Mouse (Mus musculus): ENCODE measurements at regions not wholly inside any gene's neighbourhood (a gene's known extent, or its start where the extent isn't known, plus 50 kb on each side); places are given as distances from the start of the nearest gene placed in this dataset.
A peak's percentile ranks its signal among the peaks of the same experiment; 100 is the strongest.

DNA sequence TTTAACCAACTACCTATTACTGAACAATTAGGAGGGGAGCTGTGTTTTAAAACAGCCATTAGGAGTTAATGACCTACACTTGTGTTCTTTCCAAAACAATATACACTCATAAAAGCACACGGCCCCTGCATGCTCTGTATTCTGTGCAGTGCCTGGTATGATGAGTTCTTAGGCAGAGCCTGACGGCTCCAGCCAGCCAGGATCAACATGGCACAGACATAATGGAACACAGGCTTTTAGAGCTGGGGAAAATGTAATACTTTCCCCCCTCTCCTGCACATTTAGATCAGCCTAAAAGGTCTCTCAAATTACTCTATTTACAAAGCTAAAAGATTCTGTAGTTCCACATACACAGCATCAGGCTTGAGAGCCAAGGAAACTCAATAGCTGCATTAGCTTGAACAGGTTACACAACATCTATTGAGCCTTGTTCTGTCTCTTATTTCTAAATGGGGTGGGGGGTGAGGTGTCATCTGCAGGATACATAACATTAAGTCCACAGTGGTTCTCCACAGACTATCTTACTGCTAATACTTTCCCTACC is 250.1 kb downstream of the Dcdc2c start:
- intact Hi-C loops (cut with DNase I): no loop called here
- DNase-seq: no peak
- H3K27ac ChIP-seq: no peak overlapping the region
- no peak for TF ChIP-seq CTCF (IDR thresholded peaks at IDR 0.05)
- no peak overlapping the region for H3K4me3 ChIP-seq

DNA sequence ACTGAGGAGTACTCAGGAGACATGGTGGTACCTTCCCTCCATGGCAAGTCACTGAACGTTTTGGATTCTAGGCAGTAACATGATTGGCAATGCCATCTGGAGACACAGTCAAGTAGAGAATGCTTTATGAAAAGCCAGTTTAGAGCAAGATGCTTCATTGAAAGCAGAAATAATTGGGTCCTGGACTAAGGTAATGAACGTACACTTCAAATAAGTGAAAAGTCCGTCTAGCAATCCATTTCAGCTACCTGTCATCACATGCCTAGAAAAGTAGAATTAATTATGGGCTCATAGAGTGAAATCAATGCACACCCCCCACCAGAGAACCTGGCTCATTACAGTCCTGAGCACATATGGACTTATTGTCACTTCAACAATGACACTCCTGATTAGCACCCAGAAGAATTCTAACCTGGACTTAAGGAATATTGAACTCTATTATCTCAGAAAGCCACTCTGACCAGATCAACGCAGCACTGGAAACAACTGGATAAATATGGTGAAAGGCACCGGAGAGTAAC is 263.8 kb downstream of the Dcdc2c start:
- TF ChIP-seq CTCF (IDR thresholded peaks at IDR 0.05): no peak

DNA sequence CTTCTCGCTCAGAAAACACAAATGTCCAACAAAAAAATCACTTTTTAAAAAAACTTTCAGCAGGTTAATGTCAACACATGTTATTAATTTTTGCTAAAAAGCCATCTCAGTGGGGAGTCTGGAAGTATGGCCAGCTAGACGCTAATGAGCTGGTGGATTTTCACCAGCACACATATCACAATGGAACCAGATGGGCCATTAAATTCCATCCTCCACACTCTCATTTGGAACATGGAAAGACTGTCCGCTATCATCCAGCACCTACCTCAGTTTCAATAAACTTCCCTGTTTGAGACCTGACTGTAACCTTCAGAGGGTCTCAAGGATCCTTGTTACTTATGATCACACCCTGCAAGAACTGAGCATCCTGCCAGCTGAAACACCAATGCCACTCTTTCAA is 296.7 kb downstream of the Dcdc2c start:
- TF ChIP-seq CTCF (IDR thresholded peaks at IDR 0.05): no peak
- Histone ChIP-seq H3K4me3 (no peak overlapping the region), H3K27ac (no peak overlapping the region)
- no peak for DNase-seq
- intact Hi-C loops (cut with DNase I): no loop called here

More for the DNA sequence above, 263.8 kb downstream of the Dcdc2c start:
- DNase-seq: no peak
- Histone ChIP-seq H3K27ac (no peak overlapping the region), H3K4me3 (no peak overlapping the region)
- intact Hi-C loops (cut with DNase I): no loop called here

DNA sequence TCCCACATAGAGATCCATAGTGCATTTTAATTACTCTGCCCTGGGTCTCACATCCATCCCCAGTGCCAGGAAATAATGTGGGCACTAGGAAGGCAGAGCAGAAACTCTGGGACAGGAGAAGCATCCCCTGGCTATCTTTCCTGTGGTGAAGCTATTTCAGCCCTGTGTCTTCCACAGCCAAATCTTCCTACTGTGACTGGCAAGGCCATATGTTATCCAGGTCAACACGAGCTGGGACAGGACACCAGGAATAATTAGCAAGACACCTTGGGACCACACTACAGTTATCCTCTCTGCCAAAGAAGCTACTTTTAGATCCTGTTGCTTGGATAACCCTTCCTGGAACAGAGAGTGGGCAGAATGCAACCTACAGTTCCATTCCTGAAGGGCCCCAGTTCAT is 301.7 kb downstream of the Dcdc2c start:
- no peak for TF ChIP-seq CTCF (IDR thresholded peaks at IDR 0.05)
- no peak overlapping the region for H3K4me3 ChIP-seq
- no peak overlapping the region for H3K27ac ChIP-seq
- intact Hi-C loops (cut with DNase I): no loop called here
- no peak for DNase-seq

DNA sequence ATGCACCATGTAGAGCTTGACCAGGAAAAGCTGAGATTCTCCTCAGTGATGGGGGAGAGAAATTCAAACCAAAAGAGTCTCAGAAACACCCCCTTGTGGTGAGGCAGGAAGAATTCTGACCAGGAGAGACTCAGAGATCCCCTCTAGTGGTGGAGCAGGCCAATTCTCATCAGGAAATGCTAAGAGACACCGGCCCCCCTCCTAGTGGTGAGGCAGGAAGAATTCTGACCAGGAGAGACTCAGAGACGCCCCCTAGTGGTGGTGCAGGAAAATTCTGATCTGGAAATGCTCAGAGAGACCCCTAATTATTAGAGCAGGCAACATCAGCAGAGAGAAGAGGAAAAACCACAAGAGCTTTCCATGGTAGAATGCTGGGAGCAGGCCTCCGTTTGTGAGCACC is 303.4 kb downstream of the Dcdc2c start:
- Histone ChIP-seq H3K27ac (no peak overlapping the region), H3K4me3 (no peak overlapping the region)
- TF ChIP-seq CTCF (IDR thresholded peaks at IDR 0.05): peak; percentile 50
- intact Hi-C loops (cut with DNase I): no loop called here
- peak; percentile 17 for DNase-seq

DNA sequence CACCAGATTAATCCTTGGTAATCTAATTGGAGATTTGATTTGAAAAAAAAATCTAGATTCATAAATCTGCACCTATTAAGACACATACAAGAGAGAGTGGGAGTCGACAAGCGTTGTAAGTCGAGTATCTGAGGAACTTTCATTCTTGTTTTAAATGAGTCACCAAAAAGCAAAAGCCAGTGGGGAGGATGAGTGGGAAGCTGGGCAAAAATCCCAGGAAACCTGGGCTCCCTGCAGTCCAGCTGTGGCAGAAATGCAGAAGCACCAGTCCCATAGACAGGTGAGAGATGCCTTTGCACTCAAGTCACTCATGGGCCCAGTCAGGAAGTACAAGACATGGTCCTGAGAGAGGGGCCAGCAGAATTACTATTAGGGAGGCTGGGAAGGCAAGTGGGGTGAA is 303.9 kb downstream of the Dcdc2c start:
- Histone ChIP-seq H3K27ac (no peak overlapping the region), H3K4me3 (no peak overlapping the region)
- no peak for DNase-seq
- no peak for TF ChIP-seq CTCF (IDR thresholded peaks at IDR 0.05)
- intact Hi-C loops (cut with DNase I): no loop called here

DNA sequence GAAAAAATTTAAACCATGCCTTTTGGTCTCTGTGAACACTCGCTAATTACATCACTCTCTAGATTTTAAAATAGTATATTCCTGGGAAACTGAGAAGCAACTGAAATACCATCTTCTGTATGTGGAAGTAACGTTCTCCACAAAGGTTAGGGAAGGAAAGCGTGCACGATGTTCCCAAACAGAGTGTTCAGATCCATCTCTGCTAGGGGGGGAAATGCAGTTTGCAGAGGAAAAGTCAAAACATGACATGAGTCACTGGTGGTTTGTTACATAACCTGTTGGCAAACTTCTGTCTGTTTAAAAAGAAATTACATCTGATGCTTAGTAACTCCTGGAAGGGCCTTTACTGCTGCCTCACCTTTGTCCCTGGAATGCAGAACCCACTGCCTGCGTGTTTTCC is 314.2 kb downstream of the Dcdc2c start:
- DNase-seq: no peak
- H3K4me3 ChIP-seq: no peak overlapping the region
- intact Hi-C loops (cut with DNase I): no loop called here
- TF ChIP-seq CTCF (IDR thresholded peaks at IDR 0.05): no peak
- no peak overlapping the region for H3K27ac ChIP-seq

DNA sequence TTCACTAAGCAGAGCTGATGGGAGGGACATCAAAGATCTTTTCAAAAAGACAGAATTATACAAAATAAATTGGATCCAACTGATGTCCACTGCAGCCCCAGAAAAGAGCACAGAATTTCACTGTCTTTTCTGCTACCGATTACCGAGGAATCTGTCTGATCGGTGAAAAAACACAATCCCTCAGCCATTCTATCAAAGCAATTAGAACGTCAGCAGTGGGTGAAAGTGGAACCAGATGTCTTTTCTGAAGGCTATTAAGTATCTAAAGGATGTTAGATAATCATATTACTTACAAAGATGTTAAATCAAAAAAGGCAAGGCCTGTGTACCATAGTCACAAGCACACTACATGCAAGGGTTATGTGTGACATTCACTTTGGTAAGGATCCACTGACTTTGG is 315.2 kb downstream of the Dcdc2c start:
- TF ChIP-seq CTCF (IDR thresholded peaks at IDR 0.05): no peak
- Histone ChIP-seq H3K4me3 (no peak overlapping the region), H3K27ac (no peak overlapping the region)
- no peak for DNase-seq
- intact Hi-C loops (cut with DNase I): no loop called here

DNA sequence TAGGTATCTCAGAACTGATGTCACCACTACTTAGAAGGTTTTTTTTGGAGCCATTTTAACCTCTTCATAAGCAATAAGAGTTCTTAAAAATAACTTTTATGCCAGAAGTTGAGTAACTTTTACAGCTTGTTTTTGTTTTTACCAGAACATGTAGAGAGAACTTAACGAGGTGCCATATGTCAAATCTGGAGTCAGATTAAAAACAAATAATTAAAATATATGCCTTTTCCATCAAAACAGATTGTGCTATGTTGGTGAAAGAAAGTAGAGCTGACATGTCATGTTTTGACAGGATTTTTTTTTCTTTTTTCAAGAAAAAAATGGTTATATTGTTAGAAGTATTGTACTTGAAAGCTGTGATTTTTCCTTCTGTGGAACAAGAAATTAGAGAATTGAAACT is 349.4 kb downstream of the Dcdc2c start:
- intact Hi-C loops (cut with DNase I): no loop called here
- no peak for DNase-seq
- no peak for TF ChIP-seq CTCF (IDR thresholded peaks at IDR 0.05)
- Histone ChIP-seq H3K4me3 (no peak overlapping the region), H3K27ac (no peak overlapping the region)

DNA sequence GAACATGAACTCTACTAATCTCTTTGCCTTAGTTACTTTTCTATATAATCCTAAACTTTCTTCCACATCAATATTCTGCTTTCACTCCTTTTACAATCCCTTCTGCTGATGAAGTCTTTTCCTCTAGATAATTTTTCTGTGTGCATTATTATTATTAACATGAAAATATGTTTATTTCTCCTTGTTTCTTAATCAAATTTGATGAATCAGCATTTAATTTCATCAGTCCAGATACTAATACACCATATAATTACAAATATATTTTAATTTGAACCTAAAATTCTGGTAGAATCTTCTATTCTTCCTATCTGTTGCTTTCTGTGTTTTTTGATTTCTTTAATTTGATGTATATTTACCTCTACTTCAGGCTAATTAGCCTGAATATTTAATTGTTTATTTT is 365.5 kb downstream of the Dcdc2c start:
- Histone ChIP-seq H3K27ac (no peak overlapping the region), H3K4me3 (no peak overlapping the region)
- no peak for DNase-seq
- no peak for TF ChIP-seq CTCF (IDR thresholded peaks at IDR 0.05)
- intact Hi-C loops (cut with DNase I): no loop called here

DNA sequence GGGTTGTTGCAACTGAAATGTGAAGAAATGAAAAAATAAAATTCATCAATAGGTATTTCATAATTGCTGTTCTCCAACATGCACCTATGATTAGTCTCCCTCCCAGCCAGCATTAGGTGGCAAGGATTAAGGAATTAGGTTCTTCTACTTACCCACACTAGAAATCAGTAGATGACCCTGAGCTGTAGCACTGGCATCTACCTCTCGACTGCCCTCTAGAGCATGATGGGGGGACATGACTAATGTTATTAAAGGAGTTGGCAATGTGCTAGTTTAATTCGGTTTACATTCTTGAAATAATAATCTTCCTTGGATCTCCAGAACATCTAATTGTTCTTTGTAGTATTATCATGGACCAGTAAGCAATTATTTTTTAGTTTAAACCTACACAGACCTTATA is 370.9 kb downstream of the Dcdc2c start:
- H3K4me3 ChIP-seq: no peak overlapping the region
- intact Hi-C loops (cut with DNase I): no loop called here
- DNase-seq: no peak
- TF ChIP-seq CTCF (IDR thresholded peaks at IDR 0.05): peak; percentile 12; the same call in 1 of the 2 replicates
- no peak overlapping the region for H3K27ac ChIP-seq

DNA sequence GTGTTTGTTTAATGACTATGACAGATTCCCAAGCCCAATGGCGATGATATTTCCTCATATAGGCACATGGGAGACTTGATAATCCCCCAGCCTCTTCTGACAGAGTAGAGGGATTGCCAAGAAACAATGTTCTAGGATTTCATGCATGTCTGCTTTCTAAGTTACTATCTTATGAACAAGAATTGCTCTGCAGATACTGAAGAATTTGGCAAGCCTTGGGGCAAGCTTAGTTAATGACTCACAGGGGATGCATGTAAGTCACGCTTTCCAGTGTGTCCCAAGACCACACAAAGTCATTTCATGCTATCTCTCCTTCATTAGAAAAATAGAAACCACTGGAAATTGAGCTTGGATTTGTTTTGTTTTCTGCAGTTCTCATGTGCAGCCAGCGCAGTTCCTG is 376.2 kb downstream of the Dcdc2c start:
- Histone ChIP-seq H3K4me3 (no peak overlapping the region), H3K27ac (no peak overlapping the region)
- no peak for TF ChIP-seq CTCF (IDR thresholded peaks at IDR 0.05)
- intact Hi-C loops (cut with DNase I): no loop called here
- no peak for DNase-seq

DNA sequence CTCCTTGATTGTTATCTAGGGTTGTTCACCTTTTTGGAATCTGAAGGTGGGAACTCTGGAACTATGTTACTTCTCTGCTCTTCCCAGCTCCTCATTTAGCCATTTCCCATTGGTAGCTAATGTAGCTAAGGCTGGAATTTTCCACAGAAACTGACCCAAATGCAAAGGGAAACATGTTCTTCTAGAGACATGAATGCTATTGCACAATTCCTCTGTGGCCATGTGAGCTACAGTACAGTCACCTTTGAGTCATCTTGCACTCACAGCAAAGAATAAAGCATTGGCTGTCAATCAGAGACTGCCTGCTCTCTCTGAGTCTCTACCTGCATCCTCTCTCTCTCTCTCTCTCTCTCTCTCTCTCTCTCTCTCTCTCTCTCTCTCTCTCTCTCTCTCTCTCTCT is 378.1 kb downstream of the Dcdc2c start:
- TF ChIP-seq CTCF (IDR thresholded peaks at IDR 0.05): no peak
- no peak overlapping the region for H3K4me3 ChIP-seq
- H3K27ac ChIP-seq: no peak overlapping the region
- intact Hi-C loops (cut with DNase I): no loop called here
- no peak for DNase-seq

DNA sequence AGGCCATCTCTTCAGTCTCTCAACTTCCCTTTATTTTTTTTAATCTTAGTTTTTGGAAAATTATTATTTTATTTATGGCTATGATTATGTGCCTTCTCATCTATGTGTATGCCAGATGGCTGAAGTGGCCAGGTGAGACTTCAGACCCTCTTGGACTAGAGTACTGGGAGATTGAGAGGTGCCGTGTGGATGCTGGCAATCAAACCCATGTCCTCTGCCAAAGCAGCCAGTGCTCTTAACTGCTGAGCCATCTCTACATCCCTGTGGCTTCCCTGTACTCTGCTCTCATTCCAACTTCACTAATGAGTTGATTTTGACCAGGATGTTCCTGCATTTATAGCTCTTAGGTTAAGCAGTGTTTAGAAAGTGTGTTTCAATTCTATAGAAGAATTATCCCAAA is 393.4 kb downstream of the Dcdc2c start:
- DNase-seq: no peak
- Histone ChIP-seq H3K4me3 (no peak overlapping the region), H3K27ac (no peak overlapping the region)
- intact Hi-C loops (cut with DNase I): no loop called here
- no peak for TF ChIP-seq CTCF (IDR thresholded peaks at IDR 0.05)

Measured in gastrocnemius, adult 2 months (tissue).